Mouse (Mus musculus) kidney, adult 11 months (tissue): ENCODE measurements around the gene Arfgap2.

Experiments
- DNase-seq: peaks from one replicate; pipeline ENCODE4 v3.0.0; 2022

The Arfgap2 gene

DNA sequence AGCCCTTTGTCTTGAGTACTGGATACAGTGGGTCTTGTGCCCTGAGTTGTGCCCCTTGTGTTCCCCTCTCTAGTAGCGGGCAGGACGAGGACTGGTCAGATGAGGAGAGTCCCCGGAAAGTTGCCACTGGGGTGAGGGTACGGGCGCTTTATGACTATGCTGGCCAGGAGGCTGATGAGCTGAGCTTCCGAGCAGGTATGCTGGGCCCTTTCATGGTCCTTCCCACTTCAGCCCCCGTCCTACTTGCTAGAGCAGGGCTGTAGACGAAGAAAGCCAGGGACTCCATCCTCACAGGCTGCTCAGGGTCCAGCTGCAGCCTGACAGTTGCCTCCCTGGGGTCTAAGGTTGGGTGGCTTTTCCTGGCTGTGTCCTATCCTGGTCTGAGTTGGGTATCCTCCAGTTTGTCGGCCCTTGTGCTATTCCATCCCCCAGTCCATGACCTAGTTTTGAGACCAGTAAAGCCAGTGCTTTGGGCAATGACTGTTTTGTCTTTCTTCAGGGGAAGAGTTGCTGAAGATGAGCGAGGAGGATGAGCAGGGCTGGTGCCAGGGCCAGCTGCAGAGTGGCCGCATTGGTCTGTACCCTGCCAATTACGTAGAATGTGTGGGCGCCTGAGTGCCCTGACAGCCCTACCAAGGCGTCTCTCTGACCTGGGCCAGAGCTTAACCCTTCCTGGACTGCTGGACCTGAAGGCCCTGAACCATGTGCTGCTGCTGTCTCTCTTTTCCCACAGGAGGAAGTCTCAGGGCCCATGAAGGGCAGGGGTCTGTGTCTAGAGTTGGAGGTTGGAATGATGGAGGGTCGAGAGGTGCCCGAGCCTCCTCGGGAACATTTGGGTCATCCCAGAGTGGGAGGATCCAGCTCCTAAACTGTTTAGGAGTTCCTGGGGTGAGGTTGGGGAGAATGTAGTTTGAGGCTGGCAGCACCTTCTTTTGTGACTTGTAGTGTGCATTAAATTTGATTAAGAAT lies 798 bp upstream of the Arfgap2 start:
- no peak for DNase-seq

DNA sequence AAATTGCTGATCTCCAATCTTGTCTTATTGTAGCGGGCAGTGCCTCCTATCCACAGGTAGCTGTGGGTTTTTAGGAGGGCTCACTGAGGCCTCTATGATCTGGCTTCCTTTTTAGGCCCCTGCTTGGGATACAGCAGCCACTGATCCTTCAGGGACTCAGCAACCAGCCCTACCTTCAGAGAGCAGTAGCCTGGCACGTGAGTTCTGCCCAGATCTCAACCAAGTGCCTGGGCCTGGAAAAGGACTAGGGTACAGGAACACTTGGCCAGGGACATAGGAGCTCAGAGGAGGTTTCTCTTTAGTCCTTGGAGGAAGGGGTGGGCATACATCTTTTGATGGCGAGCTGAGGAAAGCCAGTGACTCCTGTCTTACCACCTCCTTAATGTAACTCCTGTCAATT lies 3.3 kb downstream of the Arfgap2 start:
- no peak for DNase-seq

DNA sequence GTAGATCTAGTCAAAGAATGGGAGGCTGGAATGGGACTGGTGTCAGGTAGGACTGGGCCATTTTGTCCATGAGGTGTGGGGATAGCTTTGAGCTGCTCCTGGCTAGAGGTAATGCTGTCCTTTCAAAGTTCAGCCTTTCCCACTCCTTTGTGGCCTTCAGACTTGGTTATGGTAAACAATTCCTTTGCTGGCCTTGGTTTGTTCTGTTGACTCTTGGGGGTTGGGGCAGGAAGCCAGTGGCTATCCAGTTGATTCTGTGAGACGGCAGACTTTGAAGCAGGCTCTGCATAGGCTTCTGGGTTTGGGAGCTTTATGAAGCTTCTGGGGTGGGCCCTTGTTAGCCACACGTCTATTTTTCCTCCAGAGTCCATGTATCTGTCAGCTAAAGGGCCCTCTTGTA lies 3.9 kb downstream of the Arfgap2 start:
- DNase-seq, result no peak

DNA sequence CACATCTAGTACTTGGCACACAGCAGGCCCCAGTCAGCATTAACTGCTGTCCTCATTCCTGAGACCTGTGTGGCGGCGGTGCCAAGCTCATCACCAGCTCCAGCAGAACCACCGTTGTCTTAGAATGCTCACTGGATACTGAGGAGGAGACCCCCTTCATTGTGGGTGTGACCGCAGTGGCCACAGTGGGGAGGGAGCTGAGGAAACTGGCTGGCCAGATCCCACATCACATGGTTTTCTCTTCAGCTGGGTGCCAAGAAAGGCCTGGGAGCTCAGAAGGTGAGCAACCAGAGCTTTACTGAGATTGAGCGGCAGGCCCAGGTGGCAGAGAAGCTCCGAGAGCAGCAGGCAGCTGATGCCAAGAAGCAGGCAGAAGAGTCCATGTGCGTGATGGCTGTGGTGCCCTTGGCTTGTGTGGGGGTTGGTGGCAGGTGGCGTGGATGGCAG lies 4.9 kb downstream of the Arfgap2 start:
- DNase-seq, result no peak

DNA sequence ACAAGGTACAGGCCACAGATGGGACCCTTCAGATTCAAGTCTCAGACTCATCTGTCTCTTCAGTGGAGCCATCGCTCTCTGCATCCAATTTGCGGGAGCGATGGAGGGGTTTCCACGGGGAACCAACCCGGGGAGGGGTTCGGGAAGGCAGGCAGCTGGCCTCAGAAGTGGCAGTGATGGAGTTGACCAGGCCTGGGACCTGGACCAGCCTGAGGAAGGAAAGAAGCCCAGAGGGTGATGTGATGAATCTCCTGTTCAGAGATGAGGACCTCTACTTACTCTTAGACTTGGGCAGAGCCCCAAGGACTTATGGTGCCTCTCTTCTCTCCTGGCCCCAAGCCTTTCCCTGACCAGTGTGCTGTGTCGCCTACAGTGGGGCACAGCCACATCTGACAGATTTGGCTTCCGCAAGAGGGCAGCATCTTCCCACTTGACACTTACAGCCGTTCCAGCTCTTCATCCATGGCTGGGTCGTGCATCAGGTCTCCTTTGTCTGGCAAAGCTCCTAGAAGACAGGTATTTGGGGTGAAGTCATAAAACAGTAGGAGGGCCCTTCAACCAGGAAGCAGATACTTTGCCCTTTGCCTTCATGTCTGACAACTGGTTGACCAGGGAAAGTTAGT lies 14.1 kb downstream of the Arfgap2 start:
- peak; percentile 46 for DNase-seq

DNA sequence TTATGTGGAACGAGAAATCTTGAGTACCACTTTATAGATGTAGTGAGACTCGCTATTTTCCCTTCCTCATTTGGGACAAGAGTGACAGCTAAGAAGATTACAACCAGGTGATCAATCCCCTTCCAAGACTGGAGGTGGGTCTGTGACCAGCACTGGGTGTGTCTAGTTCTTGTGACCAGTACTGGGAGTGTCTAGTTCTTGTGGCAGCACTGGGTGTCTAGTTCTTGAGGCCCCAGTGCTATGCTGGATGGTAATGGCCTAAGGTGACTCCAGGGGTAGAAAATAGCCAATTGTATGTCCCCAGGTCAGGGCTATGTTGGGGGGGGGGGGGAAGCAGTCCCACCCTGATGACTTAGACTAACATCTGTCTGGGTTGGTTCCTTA lies 14.6 kb downstream of the Arfgap2 start:
- DNase-seq, result no peak

DNA sequence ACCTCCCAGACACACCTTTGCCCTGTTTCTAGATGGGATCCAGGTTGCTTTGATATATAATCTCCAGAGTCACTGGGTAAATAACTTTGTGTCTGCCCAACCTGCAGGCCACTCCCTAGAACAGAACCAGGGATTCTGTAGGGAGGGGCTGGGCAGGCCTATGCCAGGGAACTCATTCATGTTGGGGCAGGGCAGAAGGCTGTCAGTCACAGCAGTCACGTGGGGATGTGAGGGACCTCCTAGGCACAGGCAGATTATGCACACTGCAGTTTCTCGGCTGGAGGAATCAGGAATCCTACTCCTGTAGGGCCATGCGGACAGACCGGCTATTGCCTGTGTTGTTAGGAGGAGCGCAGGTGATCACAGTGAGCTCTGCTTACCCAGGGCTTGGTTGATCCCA lies 16.6 kb downstream of the Arfgap2 start:
- no peak for DNase-seq

DNA sequence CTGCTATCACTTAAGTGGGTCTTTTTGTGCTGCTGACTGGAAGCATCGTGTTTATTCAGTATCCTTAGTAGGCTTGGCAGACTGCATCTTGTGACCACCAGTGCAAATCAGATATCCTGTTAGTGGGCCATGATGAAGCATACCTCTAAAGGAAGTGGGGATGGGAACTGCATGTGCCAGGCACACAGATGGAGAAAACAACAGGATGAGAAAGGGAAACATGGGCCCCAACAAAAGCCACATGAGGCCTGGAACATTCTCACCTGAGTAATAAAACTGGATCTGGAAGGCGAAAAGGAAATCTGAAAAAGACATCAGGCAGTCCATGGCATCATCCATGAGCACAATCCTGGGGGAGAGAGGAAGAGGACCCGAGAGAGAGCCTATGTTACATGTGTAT lies 19.2 kb downstream of the Arfgap2 start:
- DNase-seq, result no peak

DNA sequence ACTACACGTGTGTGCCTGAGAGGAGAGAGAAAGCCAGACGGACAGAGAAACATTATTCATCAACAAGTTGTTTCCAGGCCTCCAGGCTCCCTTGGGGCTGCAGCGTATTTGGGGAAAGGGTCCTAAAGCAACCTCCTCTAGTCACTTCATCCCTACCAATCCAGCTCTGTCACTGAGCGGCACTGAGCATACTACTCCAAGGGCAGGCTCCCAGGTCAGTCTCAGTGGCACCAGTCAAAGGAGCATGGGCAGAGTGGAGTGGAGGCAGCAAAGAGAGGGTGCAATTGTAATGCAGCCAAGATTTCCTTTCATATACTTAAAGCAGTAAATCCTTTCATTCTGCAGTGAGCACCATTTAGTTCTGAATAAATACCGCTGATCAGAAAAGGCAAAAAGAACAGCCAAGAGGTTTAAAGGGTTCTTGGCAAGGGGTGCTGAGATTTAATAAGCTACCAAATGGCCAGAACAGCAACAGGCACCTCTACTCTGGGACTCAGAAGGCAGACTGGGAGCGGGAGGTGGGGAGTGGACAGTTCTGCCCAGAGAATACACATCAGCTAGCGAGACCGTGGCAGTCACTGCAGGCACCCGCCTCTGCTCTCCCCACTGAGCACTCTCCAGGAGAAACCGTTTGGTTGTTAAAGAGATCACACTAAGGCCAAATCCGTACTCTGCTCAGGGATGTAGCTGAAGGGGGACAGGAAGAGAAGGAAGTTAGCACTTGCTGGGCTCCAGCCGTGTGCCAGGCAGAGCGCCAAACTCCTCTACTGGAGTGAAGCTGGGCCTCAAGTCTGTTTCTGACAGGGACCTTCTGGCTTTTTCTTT lies 19.8 kb downstream of the Arfgap2 start:
- DNase-seq, result no peak

DNA sequence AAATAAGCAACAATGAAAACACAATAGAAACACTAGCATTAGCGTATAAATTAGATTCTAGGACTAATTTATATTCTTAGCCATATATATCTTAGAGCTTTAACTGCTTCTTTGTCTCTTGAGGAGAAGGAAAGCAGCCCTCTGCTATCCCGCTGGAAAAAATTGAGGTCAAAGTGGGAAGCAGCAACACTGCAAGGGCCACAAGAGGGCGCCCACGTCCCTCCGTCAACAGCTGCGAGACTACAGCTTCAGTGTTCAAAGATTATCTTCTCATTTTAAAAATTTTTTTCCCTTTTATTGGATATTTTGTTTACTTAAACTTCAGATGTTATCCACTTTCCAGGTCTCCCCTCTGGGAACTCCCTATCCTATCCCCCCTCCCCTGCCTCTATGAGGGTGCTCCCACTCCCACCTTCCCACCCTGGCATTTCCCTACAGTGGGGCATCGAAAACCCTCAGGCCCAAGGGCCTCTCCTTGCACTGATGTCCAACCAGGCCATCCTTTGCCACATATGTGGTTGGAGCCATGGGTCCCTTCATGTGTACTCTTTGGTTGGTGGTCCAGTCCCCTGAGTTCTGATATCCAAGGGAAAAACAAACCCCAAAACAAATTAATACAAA lies 21.2 kb downstream of the Arfgap2 start:
- no peak for DNase-seq

DNA sequence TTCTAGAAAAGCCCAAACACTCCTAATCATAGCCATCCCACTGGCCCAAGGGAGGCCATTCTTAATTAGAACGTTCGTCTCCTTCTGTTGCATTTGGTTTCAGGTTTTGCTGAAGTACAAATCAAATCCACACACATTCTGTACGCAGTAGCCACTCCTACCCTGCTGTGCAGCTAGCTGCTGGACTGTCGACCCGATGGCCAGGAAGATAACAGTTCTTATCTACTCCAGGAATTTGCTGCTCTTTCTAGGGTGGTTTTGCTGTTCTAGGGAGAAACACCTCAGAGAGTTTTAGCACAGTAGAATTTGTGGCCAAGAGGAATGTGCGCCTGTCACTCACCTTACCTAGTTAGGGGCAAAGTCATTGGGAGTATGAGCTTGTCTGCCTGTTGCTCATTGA lies 22.8 kb downstream of the Arfgap2 start:
- no peak for DNase-seq

DNA sequence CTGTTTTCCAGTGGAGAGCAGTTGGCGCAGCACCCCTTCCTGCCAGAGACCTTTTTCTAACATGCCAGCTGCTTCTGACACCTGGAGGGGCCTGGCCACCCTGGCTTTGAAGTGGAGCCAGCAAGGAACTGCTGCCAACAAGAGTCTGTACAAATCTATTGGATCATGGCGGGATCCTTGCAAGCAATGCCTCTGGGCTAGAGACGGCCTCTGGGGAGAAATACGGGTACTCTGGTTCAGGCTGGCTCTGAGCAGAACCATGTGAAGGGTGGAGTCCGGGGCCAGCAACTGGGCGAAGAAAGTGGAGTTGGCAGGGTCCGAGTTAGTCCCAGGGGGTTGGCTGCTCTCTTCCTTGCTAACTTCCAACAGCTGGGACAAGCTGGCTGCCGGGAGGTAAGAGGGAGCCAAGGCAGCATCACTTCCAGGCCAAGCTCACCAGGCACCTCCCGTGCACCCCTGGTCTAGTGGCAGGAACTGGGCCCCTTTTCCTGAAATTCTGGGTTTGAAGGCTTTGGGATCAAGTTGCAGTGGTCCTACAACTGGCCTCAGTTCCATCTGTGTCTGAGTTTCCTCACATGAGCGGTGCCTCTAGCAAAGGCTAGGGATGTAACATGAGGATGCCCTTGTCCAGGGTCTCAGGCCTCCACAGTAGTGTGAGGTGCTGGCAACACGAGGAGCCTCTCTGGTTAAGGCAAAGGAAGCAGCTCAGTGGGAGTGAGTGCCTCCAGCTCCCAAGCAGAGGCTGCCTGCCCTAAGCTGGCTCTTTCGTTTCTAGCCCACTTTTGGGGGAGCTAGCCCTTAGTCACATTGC lies 26.6 kb downstream of the Arfgap2 start:
- no peak for DNase-seq

DNA sequence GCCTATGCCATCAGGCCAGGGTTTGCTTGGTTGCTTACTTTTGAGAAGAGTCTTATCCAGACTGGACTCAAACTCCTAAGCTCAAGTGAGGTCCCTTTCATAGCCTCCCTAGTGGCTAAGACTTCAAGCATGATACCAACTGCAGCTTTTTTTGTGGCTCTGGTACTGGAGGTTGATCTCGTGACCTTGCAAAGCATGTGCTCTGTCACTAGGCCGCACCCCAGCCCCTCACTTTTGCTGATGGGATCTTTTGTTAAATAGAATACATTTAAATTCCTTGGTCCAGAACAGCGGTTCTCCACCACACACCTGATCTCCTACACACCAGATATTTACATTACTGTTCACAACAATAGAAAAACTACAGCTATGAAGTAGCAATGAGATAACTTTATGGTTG lies 29.5 kb downstream of the Arfgap2 start:
- DNase-seq, result no peak

DNA sequence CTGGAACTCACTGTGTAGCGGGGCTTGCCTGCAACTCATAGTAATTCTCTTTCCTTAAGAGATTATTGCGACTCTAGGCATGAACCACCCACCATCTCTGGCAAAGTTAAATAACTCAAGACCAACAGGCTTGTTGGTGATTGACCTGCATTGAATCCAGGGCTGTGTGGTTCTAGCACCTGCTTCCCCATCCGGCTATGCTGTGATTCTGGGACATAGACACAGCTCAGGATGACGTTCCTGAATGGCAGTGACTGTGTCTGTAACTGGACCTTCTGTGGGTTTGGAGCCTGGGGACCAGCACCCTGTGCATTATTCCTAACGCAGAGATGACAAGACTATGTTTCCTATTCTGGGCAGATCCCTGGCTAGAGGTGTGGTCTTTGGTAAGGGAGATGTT lies 31.1 kb downstream of the Arfgap2 start:
- no peak for DNase-seq

DNA sequence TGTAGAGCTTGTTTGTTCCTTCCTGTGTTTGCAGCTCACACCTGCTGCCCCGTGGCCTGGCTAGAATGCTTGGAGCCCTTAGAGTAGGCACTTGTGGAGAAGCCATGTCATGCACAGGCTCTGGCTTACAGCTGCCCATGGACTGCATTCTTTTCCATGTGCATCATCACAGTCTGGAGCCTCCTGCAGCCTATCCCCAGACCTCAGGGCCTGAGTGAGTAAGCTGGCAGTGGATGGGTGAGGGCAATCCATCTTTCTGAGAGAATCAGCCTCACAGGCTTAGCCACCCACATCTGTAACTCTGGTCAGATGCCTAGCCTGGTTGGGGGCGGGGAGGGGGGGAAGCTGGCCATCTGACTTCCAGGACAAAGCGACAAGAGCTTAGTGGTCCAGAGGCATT lies 34.4 kb downstream of the Arfgap2 start:
- DNase-seq, result no peak

DNA sequence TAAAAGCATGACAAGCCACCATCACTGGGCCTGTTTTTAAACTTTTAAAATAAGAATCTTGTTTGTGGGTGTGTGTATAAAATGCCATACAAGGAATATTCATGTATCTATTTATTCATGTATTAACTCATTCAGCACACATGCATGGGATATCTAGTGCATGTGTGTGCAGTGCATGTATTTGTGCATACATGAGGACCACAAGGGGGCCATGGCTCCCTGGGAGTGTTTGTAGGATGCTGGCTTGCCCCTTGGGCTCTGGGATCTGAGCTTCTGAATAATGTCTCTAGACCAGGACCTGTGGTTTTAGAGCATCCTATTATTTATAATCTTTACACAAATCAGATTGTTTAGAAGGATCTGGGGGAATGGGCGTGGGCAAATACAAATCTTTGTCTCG lies 36.0 kb downstream of the Arfgap2 start:
- DNase-seq, result no peak

DNA sequence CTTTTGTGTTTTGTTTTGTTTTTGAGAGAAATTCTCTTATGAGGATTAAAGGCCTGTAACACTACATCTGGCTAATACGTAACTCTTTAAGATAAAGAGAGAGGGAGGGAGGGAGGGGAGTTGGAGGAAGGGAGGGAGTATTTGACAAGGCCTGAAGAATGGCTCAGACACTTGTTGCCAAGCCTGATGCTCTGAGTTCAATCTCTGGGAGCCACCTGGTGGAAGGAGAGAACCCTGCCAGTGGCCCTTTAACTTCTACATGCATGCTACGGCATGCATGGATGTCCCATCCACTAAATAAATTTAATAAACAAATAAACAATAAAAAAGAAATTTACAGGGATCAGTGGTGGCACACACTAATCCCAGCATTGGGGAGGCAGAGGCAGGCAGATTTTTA lies 37.1 kb downstream of the Arfgap2 start:
- DNase-seq, result no peak

DNA sequence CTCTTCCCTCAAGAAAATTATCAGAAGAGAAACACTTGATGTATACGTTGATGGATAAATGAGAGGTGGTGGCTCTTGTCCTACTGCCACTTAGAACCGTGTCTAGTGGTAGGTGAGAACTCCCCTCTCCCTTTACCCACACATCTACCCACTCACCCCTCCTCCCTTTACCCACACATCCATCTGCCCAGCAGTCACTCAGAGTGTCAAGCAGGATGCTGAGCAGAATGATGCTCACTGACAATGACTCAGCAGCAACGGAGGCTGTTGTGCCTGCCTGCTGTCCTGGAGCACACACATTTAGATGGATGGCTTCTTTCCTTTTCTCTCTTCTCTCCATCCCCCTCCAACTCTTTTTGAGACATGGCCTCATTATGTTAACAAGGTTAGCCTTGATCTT lies 38.1 kb downstream of the Arfgap2 start:
- no peak for DNase-seq

DNA sequence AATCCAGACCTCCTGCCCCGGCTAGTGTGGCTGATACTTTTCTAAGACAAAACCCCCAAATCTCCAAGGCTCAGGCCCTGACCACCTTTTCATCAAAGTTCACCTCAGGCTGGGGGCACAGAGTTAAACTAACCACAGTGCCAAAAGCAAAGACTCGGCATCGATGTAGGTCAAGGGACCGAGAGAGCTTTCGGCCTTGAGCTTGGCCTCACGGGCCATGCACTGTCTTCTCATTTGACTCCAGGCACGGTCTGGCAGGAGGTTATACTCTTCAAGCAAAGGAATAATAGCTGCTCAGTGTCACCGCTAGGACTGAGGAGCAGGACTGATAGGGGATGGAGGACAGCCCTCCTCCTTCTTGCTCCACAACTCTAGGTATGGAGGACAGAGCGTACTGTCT lies 41.2 kb downstream of the Arfgap2 start:
- no peak for DNase-seq

DNA sequence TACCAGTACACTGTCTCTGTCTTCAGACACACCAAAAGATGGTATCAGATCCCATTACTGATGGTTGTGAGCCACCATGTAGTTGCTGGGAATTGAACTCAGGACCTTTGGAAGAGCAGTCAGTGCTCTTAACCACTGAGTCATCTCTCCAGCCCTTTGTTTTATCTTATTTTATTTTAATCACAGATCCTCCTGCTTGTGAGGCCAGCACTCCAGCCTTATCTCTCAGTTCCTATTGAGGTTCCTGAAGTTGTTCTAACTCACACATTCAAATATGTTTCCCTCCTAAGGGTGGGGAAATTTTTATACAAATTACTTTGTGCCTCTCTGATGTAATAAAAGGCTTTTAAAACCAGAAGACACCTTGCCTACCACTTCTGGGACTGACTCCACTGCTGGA lies 41.8 kb downstream of the Arfgap2 start:
- no peak for DNase-seq

DNA sequence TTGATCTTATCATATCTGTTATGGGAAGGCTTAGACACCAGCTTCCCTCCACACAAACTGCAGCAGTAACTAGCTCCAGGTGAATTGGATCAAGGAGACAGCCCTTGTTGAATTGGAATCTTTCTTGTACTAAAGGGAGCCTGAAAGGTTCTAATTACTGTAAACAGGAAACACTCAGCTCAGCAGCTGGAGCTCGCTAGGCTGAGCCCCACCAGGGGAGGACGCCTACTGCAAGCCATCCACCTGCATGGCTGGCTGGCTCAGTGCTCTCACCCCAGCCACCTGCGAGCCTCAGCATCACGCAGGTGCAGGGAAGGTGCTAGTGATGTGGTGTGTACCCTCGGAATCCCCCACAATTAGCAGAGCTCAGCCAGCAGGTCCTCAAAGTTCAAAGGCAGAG lies 43.9 kb downstream of the Arfgap2 start:
- DNase-seq, result no peak

DNA sequence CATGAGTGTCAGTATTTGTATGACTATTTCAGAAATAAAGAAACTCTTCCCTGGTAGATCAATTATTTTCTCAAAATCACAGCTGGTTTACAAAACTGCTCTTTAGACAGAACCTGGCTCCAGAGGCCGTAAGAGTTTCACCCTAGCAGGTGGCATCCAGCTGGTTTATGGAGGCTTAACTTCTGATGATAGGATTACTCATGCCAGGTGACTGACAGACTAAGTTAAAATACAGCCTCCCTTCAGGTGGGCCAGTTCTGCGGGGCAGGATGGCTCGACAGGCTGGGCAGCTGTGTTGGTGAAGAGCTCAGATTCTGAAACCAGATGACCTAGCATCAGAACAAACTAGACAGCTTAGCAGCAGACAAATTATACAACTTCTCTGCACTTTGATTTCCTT lies 44.8 kb downstream of the Arfgap2 start:
- no peak for DNase-seq
